Mouse (Mus musculus): ENCODE data around the gene Cdc42bpb. TPM values are rescaled to one million over a fixed set of nuclear protein-coding genes. Genes with fewer than 3 reads are reported as not detected.

Gene Cdc42bpb
- polyA plus RNA-seq, 1 experiment from 2014 or later, result 32.4 TPM

DNA sequence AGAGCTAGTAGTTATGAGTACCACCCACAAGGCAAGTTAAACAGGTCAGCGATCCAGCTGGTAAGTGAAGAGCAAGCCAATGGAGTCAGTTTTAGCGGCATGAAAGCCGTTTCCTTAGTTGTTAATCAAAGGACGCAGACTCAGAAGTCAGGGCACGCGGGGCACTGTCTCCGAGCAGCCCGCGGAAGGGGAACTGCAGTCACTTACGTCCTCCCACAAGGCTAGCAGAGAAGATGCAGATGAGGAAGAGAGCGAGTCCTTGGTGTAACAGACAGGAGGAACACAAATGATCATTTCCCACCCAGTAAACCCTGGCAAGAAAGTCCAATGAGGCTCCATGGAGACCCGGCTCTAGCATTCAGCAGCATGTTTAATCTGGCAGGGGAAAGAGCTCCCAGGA is 68.3 kb downstream of the Cdc42bpb start:
- Histone ChIP-seq H3K27ac (no peak overlapping the region), H3K4me2 (replicated peaks) (no peak overlapping the region)
- 85% methylated on average over 12 of the region's 12 CpGs for WGBS

DNA sequence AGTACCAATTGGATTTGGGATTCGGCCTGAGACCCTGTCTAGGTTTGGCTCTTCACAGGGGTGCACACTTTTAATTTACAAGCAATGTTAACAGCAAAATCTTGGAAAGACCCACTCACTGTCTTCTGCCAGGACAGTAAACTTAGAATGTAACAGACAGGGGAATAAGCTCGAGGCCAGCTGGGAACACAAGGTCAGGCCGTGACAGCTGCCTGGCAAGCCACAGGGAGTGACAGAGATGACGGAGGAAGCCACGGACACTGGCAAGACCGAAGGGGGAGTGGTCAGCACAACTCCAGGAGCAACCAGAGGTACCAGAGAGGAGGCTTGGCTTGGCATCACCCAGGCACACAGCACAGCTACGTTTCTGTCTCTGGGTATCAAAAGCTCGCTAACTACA is 70.7 kb downstream of the Cdc42bpb start:
- Histone ChIP-seq H3K27ac (no peak overlapping the region), H3K9ac (no peak overlapping the region), H3K9me3 (no peaks in the 10 kb centered on the region), H3K36me3 (peaks cover 98% of the 10 kb centered on the region), H3K27me3 (no peaks in the 10 kb centered on the region), H3K4me3 (no peak overlapping the region), H3K4me1 (no peaks in the 10 kb centered on the region), H3K4me2 (replicated peaks) (no peak overlapping the region)
- ATAC-seq (ENCODE audit: low FRiP score, low read depth), result no peak
- WGBS, result 86% methylated on average over 8 of the region's 8 CpGs

More for the DNA sequence above, 68.3 kb downstream of the Cdc42bpb start:
- Histone ChIP-seq H3K9ac (no peak overlapping the region), H3K4me3 (no peak overlapping the region), H3K4me1 (no peaks in the 10 kb centered on the region), H3K9me3 (no peaks in the 10 kb centered on the region), H3K36me3 (peaks cover 98% of the 10 kb centered on the region), H3K27me3 (no peaks in the 10 kb centered on the region)
- ATAC-seq (ENCODE audit: low FRiP score, low read depth), result no peak

DNA sequence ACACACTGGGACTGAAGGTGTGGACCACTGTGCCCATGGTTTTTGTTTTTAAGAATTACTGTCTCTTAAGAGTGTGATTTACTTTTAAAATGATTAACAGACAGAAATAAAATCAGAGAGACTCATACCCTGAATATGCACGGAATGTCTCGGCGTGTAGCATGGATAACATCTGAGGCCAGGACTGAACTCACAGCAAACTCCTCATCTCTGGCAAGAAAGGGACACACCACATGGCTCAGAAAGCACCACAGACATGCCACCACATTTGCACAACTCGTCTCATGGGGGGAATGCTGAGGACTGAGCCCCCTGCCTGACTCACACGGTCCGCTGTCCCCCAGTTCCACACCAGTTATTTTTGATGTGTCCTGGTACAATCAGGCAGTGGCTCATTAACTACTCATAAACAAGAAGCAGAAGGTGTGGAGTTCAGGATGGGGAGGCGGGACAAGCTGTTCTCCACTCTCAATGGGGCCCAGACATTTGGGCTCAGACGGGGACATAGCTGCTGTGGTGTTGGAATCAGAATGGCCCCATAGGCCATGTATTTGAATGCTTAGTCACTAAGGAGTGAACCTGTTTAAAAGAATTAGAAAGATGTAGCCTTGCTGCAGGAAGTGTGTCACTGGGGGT is 73.7 kb downstream of the Cdc42bpb start:
- 84% methylated on average over 8 of the region's 8 CpGs for WGBS
- H3K4me3 ChIP-seq, result no peak overlapping the region
- no peak overlapping the region for H3K27ac ChIP-seq
- no peak overlapping the region for H3K4me2 ChIP-seq (replicated peaks)
- ATAC-seq (ENCODE audit: low FRiP score, low read depth), result no peak
- no peaks in the 10 kb centered on the region for H3K9me3 ChIP-seq
- H3K36me3 ChIP-seq, result peaks cover 94% of the 10 kb centered on the region
- no peak overlapping the region for H3K9ac ChIP-seq
- no peaks in the 10 kb centered on the region for H3K4me1 ChIP-seq
- H3K27me3 ChIP-seq, result no peaks in the 10 kb centered on the region

DNA sequence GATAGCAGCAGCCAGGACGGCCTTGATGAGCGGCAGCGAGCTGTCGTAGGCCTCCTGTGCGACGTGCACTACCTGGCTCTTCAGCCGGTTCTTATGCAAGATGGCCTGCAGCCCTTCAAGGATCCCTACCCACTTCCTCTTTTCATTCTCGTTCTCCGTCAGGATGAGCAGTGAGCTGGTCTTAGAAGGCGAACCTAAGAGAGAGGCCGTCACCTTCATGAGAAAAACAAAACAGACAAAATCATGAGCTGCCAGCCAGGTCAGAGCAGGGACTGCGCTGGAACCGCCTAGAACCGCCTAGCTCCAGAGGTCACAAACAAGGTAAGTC is 75.5 kb downstream of the Cdc42bpb start:
- no peaks in the 10 kb centered on the region for H3K27me3 ChIP-seq
- H3K4me3 ChIP-seq, result no peak overlapping the region
- no peaks in the 10 kb centered on the region for H3K4me1 ChIP-seq
- no peak overlapping the region for H3K27ac ChIP-seq
- no peak overlapping the region for H3K4me2 ChIP-seq (replicated peaks)
- 93% methylated on average over 14 of the region's 14 CpGs for WGBS
- no peak for ATAC-seq (ENCODE audit: low FRiP score, low read depth)
- H3K36me3 ChIP-seq, result peaks cover 97% of the 10 kb centered on the region
- no peak overlapping the region for H3K9ac ChIP-seq
- no peaks in the 10 kb centered on the region for H3K9me3 ChIP-seq

DNA sequence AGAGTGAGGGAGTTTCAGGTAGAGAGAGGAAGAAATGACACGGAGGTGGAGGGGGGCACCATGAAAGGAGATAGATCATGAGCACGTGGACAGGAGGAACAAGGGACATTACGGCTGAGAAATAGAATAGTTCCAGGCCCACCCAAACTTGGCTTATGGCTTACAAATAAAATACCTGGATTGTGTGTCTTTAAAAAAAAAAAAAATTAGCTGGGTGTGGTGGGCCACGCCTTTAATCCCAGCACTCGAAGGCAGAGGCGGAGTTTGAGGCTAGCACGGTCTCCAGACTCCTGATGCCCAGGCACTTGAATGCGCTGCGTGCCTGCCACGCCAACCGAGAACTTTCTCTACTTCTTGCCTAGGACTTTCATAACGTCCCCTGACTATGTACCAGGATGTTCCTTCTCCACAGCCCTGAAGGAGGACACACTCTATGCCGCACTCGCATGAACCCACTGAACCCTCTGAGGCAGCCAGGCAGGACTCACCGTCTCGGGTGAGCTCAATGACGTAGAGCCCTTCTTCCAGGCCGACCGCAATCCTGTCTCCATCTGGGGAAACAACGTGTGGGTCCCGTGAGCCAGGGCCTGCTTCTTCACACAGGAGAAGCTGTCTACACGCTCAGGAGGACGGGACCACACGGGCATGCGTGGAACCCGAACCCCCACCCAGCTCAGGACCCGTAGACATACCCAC is 76.0 kb downstream of the Cdc42bpb start:
- Histone ChIP-seq H3K9me3 (no peaks in the 10 kb centered on the region), H3K36me3 (peaks cover 97% of the 10 kb centered on the region), H3K9ac (no peak overlapping the region), H3K27ac (no peak overlapping the region), H3K4me1 (no peaks in the 10 kb centered on the region), H3K4me2 (replicated peaks) (no peak overlapping the region), H3K4me3 (no peak overlapping the region), H3K27me3 (no peaks in the 10 kb centered on the region)
- no peak for ATAC-seq (ENCODE audit: low FRiP score, low read depth)
- WGBS, result 95% methylated on average over 27 of the region's 27 CpGs

DNA sequence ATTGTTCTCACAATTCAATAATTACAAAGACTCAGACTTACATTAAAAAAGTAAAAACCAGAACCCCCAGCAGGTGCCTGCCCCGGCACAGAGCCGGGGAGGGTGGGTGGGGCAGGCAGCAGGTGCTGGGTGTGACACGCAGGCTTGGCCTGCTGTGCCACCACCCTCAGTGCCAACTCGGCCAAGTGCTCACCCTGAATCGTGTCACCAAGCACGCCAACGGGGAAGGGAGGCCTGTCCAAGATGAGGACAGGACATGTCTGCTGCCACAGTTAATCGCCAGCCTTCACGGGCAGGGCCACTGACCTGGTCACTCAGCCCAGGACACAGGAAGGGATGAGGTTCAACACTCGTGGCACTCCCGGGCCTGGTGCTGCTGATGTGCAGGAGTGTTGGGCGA is 84.5 kb downstream of the Cdc42bpb start:
- no peak overlapping the region for H3K4me3 ChIP-seq
- no peak overlapping the region for H3K9ac ChIP-seq
- no peak for ATAC-seq (ENCODE audit: low FRiP score, low read depth)
- H3K4me1 ChIP-seq, result peaks cover 10% of the 10 kb centered on the region
- no peak overlapping the region for H3K4me2 ChIP-seq (replicated peaks)
- peaks cover 76% of the 10 kb centered on the region for H3K36me3 ChIP-seq
- H3K9me3 ChIP-seq, result no peaks in the 10 kb centered on the region
- H3K27me3 ChIP-seq, result no peaks in the 10 kb centered on the region
- H3K27ac ChIP-seq, result no peak overlapping the region
- WGBS, result 88% methylated on average over 12 of the region's 12 CpGs

DNA sequence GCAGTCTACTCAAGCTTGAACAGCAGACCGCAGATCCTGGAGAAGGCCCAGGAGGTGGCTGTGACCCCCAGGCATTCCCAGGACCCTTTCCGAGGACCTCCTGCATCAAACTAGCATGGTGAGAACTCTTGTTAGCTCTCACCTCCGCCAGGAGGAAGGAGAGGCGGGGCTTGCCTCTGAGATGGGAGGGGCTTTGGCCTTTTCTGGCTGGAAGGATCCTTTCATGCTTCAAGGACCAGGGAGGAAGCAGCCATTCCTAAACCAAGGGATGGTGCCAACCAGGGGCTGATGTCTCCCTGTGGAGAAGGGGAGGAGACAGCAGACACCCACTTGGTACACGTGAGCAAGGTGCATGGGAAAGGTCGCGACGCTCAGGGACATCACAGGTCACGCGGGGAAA is 93.0 kb downstream of the Cdc42bpb start:
- H3K4me3 ChIP-seq, result peak overlapping the region; percentile 28
- no peaks in the 10 kb centered on the region for H3K27me3 ChIP-seq
- peak overlapping the region; percentile 39; the same call in 1 of the 2 replicates for H3K9ac ChIP-seq
- H3K27ac ChIP-seq, result no peak overlapping the region
- ATAC-seq (ENCODE audit: low FRiP score, low read depth), result no peak
- no peaks in the 10 kb centered on the region for H3K36me3 ChIP-seq
- H3K9me3 ChIP-seq, result no peaks in the 10 kb centered on the region
- peak overlapping the region; percentile 57 for H3K4me2 ChIP-seq (replicated peaks)
- 22% methylated on average over 10 of the region's 10 CpGs for WGBS
- H3K4me1 ChIP-seq, result peaks cover 34% of the 10 kb centered on the region

DNA sequence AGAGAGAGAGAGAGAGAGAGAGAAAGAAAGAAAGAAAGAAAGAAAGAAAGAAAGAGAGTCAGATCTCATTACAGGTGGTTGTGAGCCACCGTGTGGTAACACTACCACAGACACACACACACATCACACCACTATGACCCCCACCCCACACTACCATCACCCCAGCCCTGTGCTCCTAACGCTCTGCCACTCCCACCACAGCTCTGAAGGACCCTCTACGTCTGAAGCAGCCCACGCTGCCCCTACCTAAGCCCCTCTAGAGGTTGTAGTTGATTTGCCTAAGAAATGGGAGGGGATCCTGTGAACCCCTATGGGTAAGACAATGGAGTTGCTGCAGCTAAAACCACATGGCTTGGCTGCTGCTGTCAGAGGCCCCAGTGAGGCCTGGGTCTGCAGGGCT is 93.9 kb downstream of the Cdc42bpb start:
- 62% methylated on average over 4 of the region's 4 CpGs for WGBS
- ATAC-seq (ENCODE audit: low FRiP score, low read depth), result no peak; the same call in 1 of the 2 replicates

DNA sequence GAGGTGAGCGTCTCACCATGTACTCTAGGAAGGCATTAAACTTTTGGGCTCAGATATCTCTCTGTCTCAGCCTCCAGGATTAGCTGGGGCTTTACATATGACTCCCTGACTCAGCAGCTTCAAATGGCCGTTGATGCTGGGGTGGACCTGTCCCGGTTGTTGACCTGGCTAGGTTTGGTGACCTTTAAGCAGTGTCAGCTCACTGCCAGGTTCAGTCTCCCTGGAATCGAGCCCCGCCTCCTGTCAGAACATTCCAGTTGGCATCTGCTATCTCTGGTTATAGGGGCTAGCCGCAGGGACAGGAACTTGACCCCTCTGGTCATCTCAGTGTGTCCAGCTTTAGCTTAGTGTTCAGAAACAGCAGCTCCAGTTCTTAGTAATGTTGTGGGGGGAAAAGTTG is 101.1 kb downstream of the Cdc42bpb start:
- H3K36me3 ChIP-seq, result no peaks in the 10 kb centered on the region
- no peak overlapping the region for H3K4me3 ChIP-seq
- no peak overlapping the region for H3K9ac ChIP-seq
- H3K27me3 ChIP-seq, result peaks cover 67% of the 10 kb centered on the region
- WGBS, result 50% methylated on average over 6 of the region's 6 CpGs
- ATAC-seq (ENCODE audit: low FRiP score, low read depth), result no peak
- no peak overlapping the region for H3K4me2 ChIP-seq (replicated peaks)
- no peak overlapping the region for H3K27ac ChIP-seq
- peaks cover 7% of the 10 kb centered on the region for H3K9me3 ChIP-seq
- H3K4me1 ChIP-seq, result peaks cover 27% of the 10 kb centered on the region

More for the DNA sequence above, 93.9 kb downstream of the Cdc42bpb start:
- Histone ChIP-seq H3K4me3 (no peak overlapping the region), H3K9ac (no peak overlapping the region), H3K36me3 (no peaks in the 10 kb centered on the region), H3K4me1 (peaks cover 28% of the 10 kb centered on the region), H3K27me3 (0 out of 2 replicates have a peak, but pooled peaks cover 3% of the 10 kb centered on the region), H3K9me3 (peaks cover 7% of the 10 kb centered on the region), H3K27ac (no peak overlapping the region), H3K4me2 (replicated peaks) (no peak overlapping the region)

DNA sequence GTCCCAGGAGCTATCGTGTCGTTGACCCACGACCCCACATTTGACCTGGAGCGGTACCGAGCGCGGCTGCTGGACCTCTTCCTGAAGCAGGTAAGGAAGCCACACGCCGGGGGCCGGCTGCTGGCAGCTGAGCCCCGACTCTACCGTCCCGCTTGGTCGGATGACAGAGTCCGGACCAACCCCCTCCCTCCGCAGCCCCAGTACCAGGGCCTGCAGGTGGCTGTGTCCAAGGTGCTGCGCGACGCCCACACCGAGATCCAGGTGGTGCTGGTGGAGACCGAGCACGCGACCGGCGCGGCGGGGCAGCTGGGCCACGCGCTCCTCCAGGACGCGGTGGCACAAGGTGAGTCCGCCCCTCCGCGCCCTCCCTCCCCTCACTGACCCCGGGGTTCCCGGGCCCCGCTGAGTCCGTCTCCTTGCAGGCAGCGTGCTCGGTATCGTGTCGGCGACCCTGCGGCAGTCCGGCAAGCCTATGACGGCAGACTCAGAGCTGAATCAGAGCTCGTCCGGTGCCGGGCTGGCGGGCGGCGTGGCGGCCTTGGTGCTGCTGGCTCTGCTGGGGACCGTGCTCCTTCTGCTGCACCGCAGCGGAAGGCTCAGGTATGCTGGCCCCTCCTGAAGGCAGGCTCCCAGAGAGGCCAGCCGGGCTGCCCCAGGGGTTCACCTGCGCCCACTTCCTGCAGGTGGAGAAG is 102.2 kb downstream of the Cdc42bpb start:
- H3K4me2 ChIP-seq (replicated peaks), result peak overlapping the region; percentile 91
- peak overlapping the region; percentile 59 for H3K9ac ChIP-seq
- H3K9me3 ChIP-seq, result peaks cover 7% of the 10 kb centered on the region
- H3K36me3 ChIP-seq, result no peaks in the 10 kb centered on the region
- H3K27me3 ChIP-seq, result peaks cover 78% of the 10 kb centered on the region
- peak overlapping the region; percentile 50 for H3K4me3 ChIP-seq
- ATAC-seq (ENCODE audit: low FRiP score, low read depth), result no peak
- under 1% methylated on average over 58 of the region's 58 CpGs for WGBS
- peaks cover 33% of the 10 kb centered on the region for H3K4me1 ChIP-seq
- no peak overlapping the region for H3K27ac ChIP-seq

DNA sequence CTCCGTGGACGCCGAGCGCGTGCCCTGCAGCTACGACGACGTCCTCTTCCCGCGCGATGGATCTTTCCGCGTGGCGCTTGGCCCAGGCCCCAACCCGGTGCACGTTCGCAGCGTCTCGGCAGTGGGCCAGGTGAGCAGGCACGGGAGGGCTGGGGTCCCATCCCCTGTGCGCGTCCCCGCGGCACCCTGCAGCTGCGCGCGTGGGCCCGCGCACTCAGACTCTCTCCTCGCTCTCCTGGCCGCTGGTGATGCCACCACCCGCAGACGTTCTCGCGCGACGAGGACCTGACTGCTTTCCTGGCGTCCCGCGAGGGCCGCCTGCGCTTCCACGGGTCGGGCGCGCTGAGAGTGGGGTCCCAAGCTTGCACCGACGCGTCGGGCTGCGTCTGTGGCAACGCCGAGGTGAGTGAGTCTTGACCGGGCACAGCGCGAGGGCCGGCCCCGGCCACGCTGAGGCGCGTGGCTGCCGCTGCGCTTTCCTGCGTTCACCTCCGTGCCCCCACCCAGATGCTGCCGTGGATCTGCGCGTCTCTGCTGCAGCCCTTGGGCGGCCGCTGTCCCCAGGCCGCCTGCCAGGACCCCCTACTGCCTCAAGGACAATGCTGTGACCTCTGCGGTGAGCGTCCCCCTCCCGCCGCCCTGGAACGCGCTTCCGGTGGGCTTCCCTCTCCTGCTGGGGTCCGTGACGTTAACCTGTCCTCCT is 102.9 kb downstream of the Cdc42bpb start:
- H3K27me3 ChIP-seq, result peaks cover 85% of the 10 kb centered on the region
- peaks cover 7% of the 10 kb centered on the region for H3K9me3 ChIP-seq
- ATAC-seq (ENCODE audit: low FRiP score, low read depth), result no peak
- H3K4me2 ChIP-seq (replicated peaks), result peak overlapping the region; percentile 91
- H3K9ac ChIP-seq, result peak overlapping the region; percentile 59
- H3K4me3 ChIP-seq, result peak overlapping the region; percentile 50
- H3K27ac ChIP-seq, result no peak overlapping the region
- H3K4me1 ChIP-seq, result peaks cover 33% of the 10 kb centered on the region
- H3K36me3 ChIP-seq, result no peaks in the 10 kb centered on the region
- WGBS, result 2% methylated on average over 73 of the region's 80 CpGs

DNA sequence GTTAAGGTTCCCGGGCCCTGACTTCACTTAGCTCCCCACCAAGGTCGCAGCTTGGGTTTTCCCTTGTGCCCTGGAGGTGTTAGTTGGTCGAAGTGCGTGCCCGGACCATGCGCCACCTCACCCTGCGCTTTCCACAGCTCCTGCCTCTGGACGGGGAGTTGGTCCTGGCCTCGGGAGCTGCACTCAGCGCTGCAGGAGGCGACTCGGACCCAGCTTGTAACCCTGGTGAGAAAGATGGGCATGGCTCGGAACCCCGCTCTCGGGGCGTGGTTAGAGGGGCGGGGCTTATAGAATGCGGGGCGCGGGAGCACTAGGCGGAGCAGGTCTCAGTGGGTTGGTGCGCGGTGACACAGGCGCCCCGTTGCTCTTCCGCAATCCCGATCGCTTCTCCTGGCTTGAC is 103.5 kb downstream of the Cdc42bpb start:
- Histone ChIP-seq H3K9me3 (peaks cover 3% of the 10 kb centered on the region), H3K36me3 (no peaks in the 10 kb centered on the region), H3K9ac (peak overlapping the region; percentile 59), H3K27me3 (peaks cover 91% of the 10 kb centered on the region), H3K27ac (no peak overlapping the region), H3K4me3 (peak overlapping the region; percentile 50), H3K4me2 (replicated peaks) (peak overlapping the region; percentile 91), H3K4me1 (peaks cover 33% of the 10 kb centered on the region)
- ATAC-seq (ENCODE audit: low FRiP score, low read depth), result no peak
- 4% methylated on average over 28 of the region's 28 CpGs for WGBS
